Mouse (Mus musculus) ES-E14 (cell line): ENCODE data around the gene C87499. TPM values are rescaled to one million over a fixed set of nuclear protein-coding genes. Genes with fewer than 3 reads are reported as not detected.

Experiments
- DNase-seq: peaks from one replicate; pipeline ENCODE4 v3.0.0-alpha.2; 2013; ENCODE audit warnings: low read depth, low spot score
- H3K27ac ChIP-seq: 2 replicates; pipeline ENCODE4 v1.5.1; 2012; ENCODE audit warnings: low read depth, mild to moderate bottlenecking, low read length, moderate library complexity, mixed read lengths; ENCODE audit not compliant: poor library complexity, insufficient read depth, severe bottlenecking
- H3K36me3 ChIP-seq: 2 replicates; pipeline ENCODE4 v1.6.1; 2012; ENCODE audit warnings: mild to moderate bottlenecking, low read length, moderate library complexity, mixed read lengths; ENCODE audit not compliant: control insufficient read depth, poor library complexity, insufficient read depth, severe bottlenecking
- H3K4me1 ChIP-seq, 2 experiments: fragments of 150-350 bp in 1 of 2; sonication (generic) in 1 of 2; 2 replicates each; pipeline ENCODE4 v1.6.1; 2012; ENCODE audit warnings: low read length in 2 of 2, mild to moderate bottlenecking in 1 of 2, mixed read lengths in 1 of 2; ENCODE audit not compliant: control insufficient read depth in 2 of 2, insufficient read depth in 2 of 2, poor library complexity in 1 of 2
- H3K4me3 ChIP-seq, 2 experiments: fragments of 150-350 bp in 1 of 2; sonication (generic) in 1 of 2; 2 replicates each; pipeline ENCODE4 v1.5.1; 2012; ENCODE audit warnings: low read length in 2 of 2, low read depth in 1 of 2, mild to moderate bottlenecking in 1 of 2, mixed read lengths in 1 of 2; ENCODE audit not compliant: insufficient read depth in 1 of 2, poor library complexity in 1 of 2, severe bottlenecking in 1 of 2
- H3K9ac ChIP-seq: 2 replicates; pipeline ENCODE4 v1.6.1; 2012; ENCODE audit warnings: low read depth, mild to moderate bottlenecking, low read length, mixed read lengths; ENCODE audit not compliant: poor library complexity, insufficient read depth, severe bottlenecking
- H3K9me3 ChIP-seq: fragments of 150-350 bp; sonication (generic); 2 replicates; pipeline ENCODE4 v1.6.1; 2012; ENCODE audit warnings: low read depth, mild to moderate bottlenecking, low read length; ENCODE audit not compliant: control insufficient read depth, insufficient read depth
- CHD2 ChIP-seq: IDR thresholded peaks from 2 replicates; pipeline ENCODE4 v1.6.1; 2014; ENCODE audit warnings: mild to moderate bottlenecking, low read depth, low read length, inconsistent platforms
- HCFC1 ChIP-seq: IDR thresholded peaks from 2 replicates; pipeline ENCODE4 v1.6.1; 2012; ENCODE audit warnings: low read length, inconsistent platforms, borderline replicate concordance; ENCODE audit not compliant: insufficient read depth
- MAFK ChIP-seq: IDR thresholded peaks from 2 replicates; pipeline ENCODE4 v1.6.1; 2014; ENCODE audit warnings: mild to moderate bottlenecking, low read depth, low read length, inconsistent platforms; ENCODE audit not compliant: insufficient read depth
- ZC3H11A ChIP-seq: IDR thresholded peaks from 2 replicates; pipeline ENCODE4 v1.6.1; 2012; ENCODE audit warnings: low read depth, mild to moderate bottlenecking, inconsistent platforms, low read length, borderline replicate concordance
- ZNF384 ChIP-seq: IDR thresholded peaks from 2 replicates; pipeline ENCODE4 v1.6.1; 2012; ENCODE audit warnings: low read depth, low read length, inconsistent platforms
- in situ Hi-C, 2 experiments: fragments of 600-800 bp; cut with MboI; formaldehyde crosslinking; loops; one replicate each; pipeline ENCODE4 v1.15.1; 2025; ENCODE audit warnings: low sequenced_read_pairs in 2 of 2, inconsistent platforms in 1 of 2; ENCODE audit not compliant: unreplicated experiment in 2 of 2
- total RNA-seq: library from RNA; depleted of rRNA; stranded (reverse); fragments of 300-350 nt; gene quantifications from 2 replicates; pipeline ENCODE4 v1.2.3, GENCODE M21; 2012

C87499 gene
- total RNA-seq, 1 experiment = not detected

GRCm38 (mm10) chr4:88655461-88655860 lies 21.2 kb upstream of the C87499 start:
- Histone ChIP-seq H3K9ac (no peak overlapping the region), H3K4me1 (peaks cover 0 to 2% of the 10 kb centered on the region in 2 experiments; a peak in 1 of 4 replicates), H3K36me3 (no peaks in the 10 kb centered on the region), H3K27ac (no peak overlapping the region), H3K4me3 (no peak overlapping the region), H3K9me3 (no peaks in the 10 kb centered on the region)
- no peak for DNase-seq
- no peak for TF ChIP-seq HCFC1
- TF ChIP-seq ZNF384 = no peak
- TF ChIP-seq CHD2 = no peak
- TF ChIP-seq ZC3H11A = no peak
- TF ChIP-seq MAFK = no peak
- in situ Hi-C loops = no loop called here

GRCm38 (mm10) chr4:88653644-88654043 lies 19.4 kb upstream of the C87499 start:
- Histone ChIP-seq H3K27ac (no peak overlapping the region), H3K9ac (no peak overlapping the region), H3K4me1 (peaks cover 0 to 2% of the 10 kb centered on the region in 2 experiments; a peak in 1 of 4 replicates), H3K36me3 (no peaks in the 10 kb centered on the region), H3K9me3 (no peaks in the 10 kb centered on the region), H3K4me3 (no peak overlapping the region)
- DNase-seq = no peak
- TF ChIP-seq HCFC1 = no peak
- TF ChIP-seq CHD2 = peak; percentile 73; the same call in 1 of the 2 replicates
- TF ChIP-seq MAFK = no peak
- in situ Hi-C loops = no loop called here

GRCm38 (mm10) chr4:88644359-88644758 lies 10.1 kb upstream of the C87499 start, which contains the start of gene Ifna13:
TSS of gene Ifna13 (minus strand) at chr4:88644459.
- Histone ChIP-seq H3K4me1 (no peaks in the 10 kb centered on the region), H3K4me3 (no peak within 1 kb of the TSS), H3K9ac (no peak within 1 kb of the TSS), H3K36me3 (no peaks in the 10 kb centered on the region), H3K27ac (no peak within 1 kb of the TSS), H3K9me3 (peaks cover 2% of the 10 kb centered on the region; the same call in 1 of the 2 replicates)
- in situ Hi-C loops = no loop called here
- DNase-seq = no peak
- TF ChIP-seq HCFC1 = no peak
- no peak for TF ChIP-seq ZNF384
- TF ChIP-seq MAFK = no peak
- no peak for TF ChIP-seq ZC3H11A

GRCm38 (mm10) chr4:88642526-88642925 lies 8.3 kb upstream of the C87499 start:
- Histone ChIP-seq H3K9me3 (peaks cover 2% of the 10 kb centered on the region; the same call in 1 of the 2 replicates), H3K36me3 (no peaks in the 10 kb centered on the region), H3K9ac (no peak overlapping the region), H3K27ac (no peak overlapping the region), H3K4me1 (no peaks in the 10 kb centered on the region), H3K4me3 (no peak overlapping the region)
- no peak for DNase-seq
- TF ChIP-seq ZC3H11A = no peak
- no peak for TF ChIP-seq CHD2
- no peak for TF ChIP-seq MAFK
- in situ Hi-C loops = no loop called here

GRCm38 (mm10) chr4:88641077-88641831 lies 7.0 kb upstream of the C87499 start:
- no peak overlapping the region for H3K27ac ChIP-seq
- no peak overlapping the region for H3K4me3 ChIP-seq
- in situ Hi-C loops = no loop called here

More at GRCm38 (mm10) chr4:88641077-88641831, 7.0 kb upstream of the C87499 start:
- Histone ChIP-seq H3K4me1 (no peaks in the 10 kb centered on the region), H3K9me3 (peaks cover 2% of the 10 kb centered on the region; the same call in 1 of the 2 replicates), H3K36me3 (no peaks in the 10 kb centered on the region), H3K9ac (no peak overlapping the region)
- peak; percentile 100 for DNase-seq
- no peak for TF ChIP-seq CHD2
- TF ChIP-seq MAFK = no peak
- TF ChIP-seq HCFC1 = no peak
- no peak for TF ChIP-seq ZC3H11A
- 0 out of 2 replicates have a peak, but pooled peaks have one; percentile 29 for TF ChIP-seq ZNF384
